ENCODE assay signal across 35 mouse cellular contexts in genomic region chr12:118910360-118910759, GRCm38 (mm10). TPM values are rescaled to one million over a fixed set of nuclear protein-coding genes. Genes with fewer than 3 reads are reported as not detected.
"Had no signal": no experiment of that assay in that cellular context is flagged by ENCODE, and none has a peak within 500 bp of the region (broad histone marks: within the 10 kb centered on the region; RNA-seq: fewer than 3 reads in every experiment).

No protein-coding gene starts in this region.

- DNase-seq: cerebellum, adult 9-11 months; cerebellum, postnatal 10 days; cerebellum, postnatal 14 days; cerebellum, postnatal 25 days; cerebellum, postnatal 36 days; embryo, embryonic 11 days; forebrain, postnatal 0 days; gastrocnemius, adult 2 months; gastrocnemius, postnatal 10 days; gastrocnemius, postnatal 14 days; gastrocnemius, postnatal 25 days; gastrocnemius, postnatal 36 days; heart, adult 11 months; heart, adult 18-20 months; heart, adult 2 months had no signal

RNA-seq across cellular contexts. Expression of gene Abcb5, which starts 55.9 kb away (rescaled TPM):
- total RNA-seq: common myeloid progenitor, adult 5-6 weeks; forebrain, postnatal 0 days; gastrocnemius, adult 18-20 months; gastrocnemius, adult 2 months; gastrocnemius, adult 8-10 months; gastrocnemius, postnatal 10 days; gastrocnemius, postnatal 14 days; gastrocnemius, postnatal 25 days; gastrocnemius, postnatal 36 days; gastrocnemius, postnatal 4 days; granulocyte monocyte progenitor cell, adult 5-6 weeks; heart, adult 18-20 months; heart, adult 2 months; heart, adult 8-10 months had no signal
- polyA plus RNA-seq: cortical plate, adult 2 months; embryonic facial prominence, embryonic 10.5 days; embryonic facial prominence, embryonic 11.5 days; embryonic facial prominence, embryonic 12.5 days; embryonic facial prominence, embryonic 13.5 days; embryonic facial prominence, embryonic 14.5 days; erythroblast, embryonic 14.5 days; forebrain, embryonic 10.5 days; forebrain, embryonic 11.5 days; forebrain, embryonic 12.5 days; forebrain, embryonic 13.5 days; forebrain, embryonic 14.5 days; forebrain, embryonic 15.5 days; forebrain, embryonic 16.5 days; heart, adult 2 months had no signal
